Mouse (Mus musculus) cerebellum, postnatal 14 days (tissue): ENCODE measurements around the gene Trim32.

Source experiments
- DNase-seq, 2 experiments: peaks; one replicate each; pipeline ENCODE4 v3.0.0; 2021; ENCODE audit warnings: mixed read lengths in 2 of 2

Gene Trim32

DNA sequence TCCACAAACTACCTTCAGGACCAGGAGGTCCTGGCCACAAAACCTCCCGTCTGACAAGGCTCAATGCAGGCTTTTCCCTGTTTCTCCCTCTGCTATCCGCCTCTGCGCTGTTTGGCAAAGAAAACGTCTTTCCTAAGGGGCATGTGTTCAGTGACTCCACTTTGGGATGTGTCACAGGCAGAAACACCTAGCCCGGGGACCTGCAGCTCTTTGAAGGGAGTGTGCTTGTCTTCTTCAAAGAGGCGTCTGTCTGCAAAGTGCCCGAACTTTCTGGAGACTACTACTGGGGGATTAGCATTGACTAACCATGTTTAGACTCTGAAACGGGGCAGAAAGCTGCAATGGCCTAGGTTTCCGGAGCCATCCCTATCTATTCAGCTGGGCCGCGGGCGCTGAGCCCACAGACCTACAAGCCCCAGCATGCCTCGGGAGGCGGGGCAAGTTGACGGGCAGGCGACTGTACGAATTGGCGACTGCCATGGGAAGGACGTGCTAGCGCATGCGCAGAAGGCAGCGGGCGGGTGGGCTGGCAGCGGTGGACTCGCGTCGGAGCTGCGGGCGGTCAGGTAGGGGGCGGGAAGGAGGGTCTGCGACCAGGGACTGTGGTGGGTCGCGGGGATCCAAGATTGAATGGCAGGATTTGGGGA lies at the start of gene Trim32:
Gene Trim32 (plus strand): TSS at position 483 of the 647 bp plus-strand sequence.
- peak; percentile 100 for DNase-seq

GRCm38 (mm10) chr4:65565493-65565892 lies 39.3 kb upstream of the Trim32 start:
- DNase-seq: no peak

DNA sequence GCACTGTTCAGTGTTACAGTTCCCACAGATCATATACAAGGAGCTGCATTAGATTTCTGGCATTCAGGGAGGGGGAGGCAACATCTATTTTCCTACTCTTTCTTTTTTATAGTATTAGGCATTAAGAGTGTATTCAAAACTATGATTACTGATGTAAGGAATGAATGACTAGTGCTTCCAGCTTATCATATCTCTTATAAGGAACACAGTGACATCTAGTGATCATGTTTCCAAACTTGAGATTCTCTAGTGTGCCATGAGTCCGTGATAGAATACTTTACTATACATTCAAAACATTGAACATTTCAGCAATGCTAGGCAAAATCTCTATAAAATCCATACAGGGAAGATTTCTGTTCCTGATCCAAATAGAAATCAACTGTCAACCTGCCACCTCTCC lies 24.5 kb upstream of the Trim32 start:
- DNase-seq: no peak

DNA sequence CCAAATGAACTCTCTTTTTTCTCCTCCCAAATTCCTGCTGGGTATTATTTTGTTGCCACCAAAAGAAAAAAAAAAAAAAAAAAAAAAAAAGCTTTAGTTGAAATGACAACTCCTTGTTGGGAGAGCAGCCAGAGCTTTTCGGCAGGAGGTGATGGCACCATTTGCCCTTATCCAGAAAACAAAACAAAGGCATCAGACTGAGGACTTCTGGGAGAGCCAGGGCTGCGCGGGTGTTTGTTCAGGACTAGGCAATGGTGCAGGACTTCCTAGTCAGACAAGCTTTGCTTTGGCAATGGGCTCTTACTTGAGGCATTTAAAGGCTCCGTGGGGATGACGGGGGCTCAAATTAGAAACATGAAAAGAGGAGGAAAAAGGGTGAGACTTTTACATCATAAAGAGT lies 17.8 kb upstream of the Trim32 start:
- DNase-seq: peak; percentile 39 to 64

GRCm38 (mm10) chr4:65589780-65590179 lies 15.0 kb upstream of the Trim32 start:
- peak; percentile 50 to 73 for DNase-seq

DNA sequence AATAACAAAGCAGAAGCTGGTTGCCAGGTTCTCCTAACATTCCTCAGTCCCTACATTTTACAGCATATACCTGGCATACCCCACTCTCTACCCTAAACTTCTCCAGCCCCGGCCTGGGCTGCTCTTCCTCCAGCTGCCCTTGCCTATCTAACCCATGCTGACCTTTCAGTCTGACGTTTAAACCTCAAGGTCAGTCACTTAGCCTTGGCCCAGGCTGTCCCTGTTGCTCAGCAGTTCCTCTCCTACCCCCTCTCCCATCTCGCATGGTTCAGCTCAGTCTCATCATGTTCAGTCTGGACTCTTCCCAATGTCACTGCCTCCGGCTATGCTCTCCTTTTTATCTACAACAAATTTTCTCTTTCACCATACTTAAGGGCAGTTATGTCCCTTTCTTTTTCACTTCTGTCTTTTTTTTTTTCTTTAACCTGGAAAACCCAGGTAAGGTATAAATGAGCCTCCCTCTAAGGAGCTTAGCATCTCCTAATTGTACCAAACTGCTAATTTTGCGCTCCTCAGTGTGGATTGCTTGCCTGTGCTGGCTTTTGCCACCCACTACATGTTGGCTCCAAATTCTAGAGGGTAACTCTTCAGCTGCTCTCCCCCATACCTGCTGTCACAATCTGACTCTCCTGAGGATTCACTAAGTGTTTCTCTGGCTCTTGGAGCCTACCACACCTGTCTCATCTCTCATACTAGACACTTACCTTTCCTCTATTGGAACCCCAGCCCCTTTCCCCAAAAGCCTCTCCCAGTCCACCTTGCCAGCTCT lies 10.0 kb upstream of the Trim32 start:
- no peak for DNase-seq

DNA sequence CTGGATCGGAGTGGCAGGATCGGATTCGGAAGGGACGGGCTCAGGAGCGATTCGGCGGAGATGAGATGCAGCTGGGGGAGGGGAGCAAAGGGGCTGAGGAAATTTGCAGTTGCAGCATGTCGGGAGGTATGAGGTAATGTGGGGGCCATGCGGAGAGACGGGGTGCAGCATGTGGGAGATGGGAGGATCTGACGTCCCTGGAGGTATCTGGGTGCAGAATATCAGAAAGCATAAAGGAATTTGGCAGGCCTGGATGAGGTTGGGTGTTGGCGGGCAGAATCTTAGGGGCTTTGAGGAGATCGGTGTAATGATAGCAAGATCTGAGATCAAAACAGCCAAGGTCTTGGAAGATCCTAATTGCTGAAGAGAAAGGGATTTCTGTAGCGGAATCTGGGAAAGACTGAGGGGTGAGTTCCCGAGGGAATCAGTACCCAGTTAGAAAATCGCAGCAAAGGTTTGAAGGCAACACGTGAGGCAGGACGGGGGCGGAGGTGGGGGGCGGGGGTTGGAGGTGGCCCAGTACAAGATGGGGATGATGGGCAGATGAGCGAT lies 441 bp downstream of the Trim32 start:
- DNase-seq: peak in 1 of 2 experiments; percentile 52

DNA sequence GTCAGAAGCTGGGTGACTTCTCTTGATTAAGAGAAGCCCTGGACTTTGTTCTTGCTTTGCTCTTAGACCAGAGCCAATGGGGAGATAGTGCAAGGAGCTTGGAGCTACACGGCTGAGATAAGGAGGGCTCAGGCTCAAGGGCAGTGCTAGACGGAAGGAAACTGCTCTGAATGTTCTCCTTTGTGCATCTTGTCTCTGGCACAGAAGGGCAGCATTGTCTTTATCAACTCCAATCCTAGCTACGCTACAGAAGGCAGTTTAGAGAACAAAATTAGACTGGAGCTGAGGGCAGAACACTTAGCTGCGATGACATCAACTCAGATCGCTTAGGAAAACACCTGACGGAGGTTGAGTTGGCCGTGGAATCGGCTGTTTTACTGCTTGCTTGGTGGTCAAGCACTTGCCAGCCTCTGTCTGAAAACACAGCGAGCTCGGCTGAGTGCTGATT lies 2.4 kb downstream of the Trim32 start:
- no peak for DNase-seq

DNA sequence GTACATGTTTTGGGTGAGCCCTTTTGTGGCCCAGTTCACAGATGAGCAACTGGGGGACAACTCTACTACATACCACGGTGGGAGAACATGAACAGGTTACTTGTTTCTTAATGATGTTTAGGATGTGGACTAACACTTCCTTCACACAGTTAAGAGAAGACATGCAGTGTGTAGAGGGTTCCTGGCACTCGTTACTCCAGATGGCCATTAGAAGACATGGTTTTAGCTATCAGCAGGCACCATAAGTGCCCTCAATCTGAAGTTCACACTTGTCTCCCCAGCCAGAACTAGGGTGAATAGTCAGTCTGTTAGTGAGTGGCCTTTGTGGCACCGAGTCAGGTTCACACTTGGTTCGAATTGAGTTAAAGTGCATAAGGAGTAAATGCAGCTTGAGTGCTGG lies 3.3 kb downstream of the Trim32 start:
- DNase-seq: no peak

- DNase-seq: peak; percentile 19 to 41
Measured at GRCm38 (mm10) chr4:65610329-65610728, 5.5 kb downstream of the Trim32 start.

GRCm38 (mm10) chr4:65610896-65611295 lies 6.1 kb downstream of the Trim32 start:
- peak; percentile 20 to 48 for DNase-seq

DNA sequence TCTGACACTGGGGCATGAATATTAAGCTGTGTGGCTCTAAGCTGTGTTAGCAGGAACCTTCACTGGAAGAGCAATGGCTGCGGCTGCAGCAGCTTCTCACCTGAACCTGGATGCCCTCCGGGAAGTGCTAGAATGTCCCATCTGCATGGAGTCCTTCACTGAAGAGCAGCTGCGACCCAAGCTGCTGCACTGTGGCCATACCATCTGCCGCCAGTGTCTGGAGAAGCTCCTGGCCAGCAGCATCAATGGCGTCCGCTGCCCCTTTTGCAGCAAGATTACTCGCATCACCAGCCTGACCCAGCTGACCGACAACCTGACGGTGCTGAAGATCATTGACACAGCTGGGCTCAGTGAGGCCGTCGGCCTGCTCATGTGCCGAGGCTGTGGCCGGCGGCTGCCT lies 8.3 kb downstream of the Trim32 start:
- peak; percentile 33 to 34 for DNase-seq

- no peak for DNase-seq
Measured at GRCm38 (mm10) chr4:65620125-65620524, 15.3 kb downstream of the Trim32 start.

DNA sequence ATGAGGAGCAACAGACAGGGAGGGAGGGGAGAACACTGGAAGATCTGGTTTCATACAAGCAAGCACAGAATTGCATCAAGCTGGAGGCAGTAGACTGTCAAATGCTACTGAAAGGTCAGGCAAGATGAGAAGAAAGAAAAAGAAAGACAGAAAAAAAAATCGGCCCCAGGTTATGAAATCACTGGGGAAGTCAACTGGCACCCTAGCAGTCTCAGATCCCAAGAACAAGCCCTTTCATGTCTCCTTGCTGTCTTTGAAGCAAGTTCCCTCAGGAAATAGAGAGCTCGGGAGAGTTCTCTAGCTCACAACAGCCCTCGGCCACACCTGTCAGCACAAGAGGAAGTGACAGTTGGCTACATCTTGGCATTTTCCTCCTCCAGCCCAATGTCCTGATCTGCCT lies 33.4 kb downstream of the Trim32 start:
- DNase-seq: no peak

DNA sequence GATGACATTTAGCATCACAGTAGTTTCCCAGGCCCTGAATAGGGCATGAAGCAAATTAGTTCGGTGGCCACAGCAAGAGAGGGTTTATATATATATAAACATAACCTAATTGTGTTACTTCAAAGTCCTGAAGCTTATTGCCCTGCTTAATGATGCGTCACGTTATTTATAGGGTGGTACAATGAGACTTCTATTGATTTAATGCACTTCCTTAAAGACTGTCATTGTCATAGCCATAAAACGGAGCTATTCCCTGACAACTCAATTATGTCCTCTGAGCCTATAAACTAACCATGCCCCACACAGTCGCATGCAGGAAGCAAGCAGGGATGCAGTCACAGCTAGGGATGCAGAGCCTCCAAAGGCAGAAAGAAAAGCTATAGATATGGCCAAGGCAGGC lies 37.8 kb downstream of the Trim32 start:
- DNase-seq: no peak

DNA sequence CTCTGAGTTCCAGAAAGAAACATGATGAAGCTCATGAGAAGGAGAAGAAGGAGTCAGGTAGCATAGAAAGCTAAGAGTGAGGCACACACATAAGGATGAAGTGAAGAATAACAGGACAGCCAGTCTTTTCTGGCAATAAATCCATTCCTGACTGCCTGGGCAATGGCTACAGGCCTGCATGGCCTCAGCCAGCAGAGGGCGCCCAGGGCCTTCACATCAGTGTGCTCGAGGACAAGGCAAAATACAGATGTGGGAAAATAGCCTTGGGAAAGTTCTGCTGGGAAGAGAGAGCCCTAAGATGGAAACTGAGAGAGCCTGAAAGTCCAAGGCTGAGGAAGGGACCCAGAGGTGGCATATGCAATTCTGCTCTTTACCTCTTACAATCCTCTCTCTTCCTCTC lies 49.9 kb downstream of the Trim32 start:
- DNase-seq: peak; percentile 92 to 93

DNA sequence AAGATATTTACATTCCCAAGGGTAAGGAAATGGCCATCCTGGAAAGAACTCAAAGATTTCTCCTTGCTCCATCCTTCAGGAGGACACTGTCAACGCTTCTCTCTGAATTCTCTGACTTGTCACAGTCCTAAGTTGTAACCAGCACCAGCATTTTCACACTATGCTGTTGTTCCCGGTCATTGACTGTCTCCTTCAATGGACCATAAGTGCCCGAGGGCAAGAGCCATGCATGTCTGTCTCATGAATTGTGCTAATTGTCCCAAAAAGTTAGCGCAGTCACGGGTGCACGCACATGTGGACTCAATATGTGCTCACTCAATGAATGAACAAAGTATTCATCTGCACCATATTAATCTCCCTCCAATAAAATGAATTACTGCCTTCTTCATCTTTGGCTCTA lies 58.4 kb downstream of the Trim32 start:
- DNase-seq: no peak
